Mouse (Mus musculus) gastrocnemius, postnatal 14 days (tissue): ENCODE measurements around the gene Cyp3a57. TPM values are rescaled to one million over a fixed set of nuclear protein-coding genes. Genes with fewer than 3 reads are reported as not detected.
"Not testable (repeated sequence)": the region's sequence is repeated elsewhere in the genome, so short reads cannot be mapped to it uniquely, and the experiment has no call there.

Source experiments
- DNase-seq: peaks from one replicate; pipeline ENCODE4 v3.0.0; 2021; ENCODE audit warnings: mixed read lengths
- intact Hi-C: fragments of 180-260 bp; cut with DNase I; formaldehyde crosslinking; loops from one replicate; pipeline ENCODE4 v1.15.1; 2025; ENCODE audit warnings: low total_unique reads
- long read RNA-seq, 2 experiments: library from polyadenylated mRNA; stranded (forward); transcript quantifications; one replicate each; pipeline ENCODE4 v2.0.0; 2021
- total RNA-seq, 2 experiments: library from RNA; stranded (reverse); gene quantifications; 2 replicates each; pipeline ENCODE4 v1.2.3; 2021

Cyp3a57 gene
- total RNA-seq: not detected
- long read RNA-seq, experiment 1: 0 reads
- long read RNA-seq, experiment 2: 0 reads

GRCm38 (mm10) chr5:145344941-145345340, at the start of gene Cyp3a57:
Gene Cyp3a57 (plus strand): TSS chr5:145345279.
- no peak for DNase-seq
- intact Hi-C loops: no loop called here

GRCm38 (mm10) chr5:145300469-145300868, 44.6 kb upstream of the Cyp3a57 start:
- intact Hi-C loops: no loop called here
- DNase-seq: no peak

GRCm38 (mm10) chr5:145301796-145302195, 43.3 kb upstream of the Cyp3a57 start:
- intact Hi-C loops, DNase-seq: not testable (repeated sequence)

- intact Hi-C loops: no loop called here
- no peak for DNase-seq
Observed at GRCm38 (mm10) chr5:145302424-145302823, 42.7 kb upstream of the Cyp3a57 start.

- DNase-seq, intact Hi-C loops: not testable (repeated sequence)
Observed at GRCm38 (mm10) chr5:145306953-145307352, 38.1 kb upstream of the Cyp3a57 start.

- intact Hi-C loops, DNase-seq: not testable (repeated sequence)
Observed at GRCm38 (mm10) chr5:145307811-145308210, 37.3 kb upstream of the Cyp3a57 start.

- DNase-seq: no peak
Observed at GRCm38 (mm10) chr5:145313845-145314244, 31.2 kb upstream of the Cyp3a57 start.

GRCm38 (mm10) chr5:145317141-145317540, 27.9 kb upstream of the Cyp3a57 start:
- DNase-seq: no peak
- intact Hi-C loops: no loop called here

More at GRCm38 (mm10) chr5:145313845-145314244, 31.2 kb upstream of the Cyp3a57 start:
- intact Hi-C loops: no loop called here

GRCm38 (mm10) chr5:145338756-145339155, 6.3 kb upstream of the Cyp3a57 start:
- DNase-seq, intact Hi-C loops: not testable (repeated sequence)

- intact Hi-C loops: no loop called here
Observed at GRCm38 (mm10) chr5:145349697-145350096, 4.6 kb downstream of the Cyp3a57 start.

GRCm38 (mm10) chr5:145353081-145353480, 8.0 kb downstream of the Cyp3a57 start:
- DNase-seq: no peak

More at GRCm38 (mm10) chr5:145349697-145350096, 4.6 kb downstream of the Cyp3a57 start:
- no peak for DNase-seq

GRCm38 (mm10) chr5:145415416-145415815, 70.3 kb downstream of the Cyp3a57 start:
- DNase-seq, intact Hi-C loops: not testable (repeated sequence)

More at GRCm38 (mm10) chr5:145353081-145353480, 8.0 kb downstream of the Cyp3a57 start:
- intact Hi-C loops: no loop called here

GRCm38 (mm10) chr5:145422287-145422686, 77.2 kb downstream of the Cyp3a57 start:
- intact Hi-C loops: no loop called here
- no peak for DNase-seq

- intact Hi-C loops: no loop called here
- DNase-seq: no peak
Observed at GRCm38 (mm10) chr5:145431004-145431403, 85.9 kb downstream of the Cyp3a57 start.

GRCm38 (mm10) chr5:145433688-145434087, 88.6 kb downstream of the Cyp3a57 start:
- no peak for DNase-seq
- intact Hi-C loops: no loop called here

Other genes starting within 250 kb of the Cyp3a57 start
- gene Arpc1b, start 231.1 kb upstream of the Cyp3a57 start, total RNA-seq: 10 to 100 TPM; 58.6 to 66.5 TPM
- gene Pdap1, start 205.0 kb upstream of the Cyp3a57 start, total RNA-seq: 10 to 100 TPM; 55.4 to 58.5 TPM
- gene Bud31, start 204.9 kb upstream of the Cyp3a57 start, total RNA-seq: 10 to 100 TPM; 59.0 to 59.8 TPM
- 1 to 10 TPM; 9.7 to 9.8 TPM for gene Ptcd1, start 178.2 kb upstream of the Cyp3a57 start, total RNA-seq
- gene Cpsf4, start 178.1 kb upstream of the Cyp3a57 start, total RNA-seq: 1 to 10 TPM; 7.1 to 8.8 TPM
- gene Atp5j2, start 153.2 kb upstream of the Cyp3a57 start, total RNA-seq: 100 to 1,000 TPM; 553 to 667 TPM
- 1 to 10 TPM; 7.5 to 8.1 TPM for gene Zkscan14, start 143.4 kb upstream of the Cyp3a57 start, total RNA-seq
- 1 to 10 TPM; 7.8 to 8.2 TPM for gene Zkscan5, start 140.7 kb upstream of the Cyp3a57 start, total RNA-seq
- 10 to 100 TPM; 11.1 to 13.4 TPM for gene Zfp655, start 113.6 kb upstream of the Cyp3a57 start, total RNA-seq
- gene Zscan25, start 64.8 kb upstream of the Cyp3a57 start, total RNA-seq: 1 to 10 TPM; 8.0 to 8.8 TPM
- gene Cyp3a16, start 124.4 kb downstream of the Cyp3a57 start, total RNA-seq: not detected
- not detected for gene Cyp3a41b, start 239.5 kb downstream of the Cyp3a57 start, total RNA-seq